Mouse (Mus musculus): ENCODE data around the gene Fbxo21.

DNA sequence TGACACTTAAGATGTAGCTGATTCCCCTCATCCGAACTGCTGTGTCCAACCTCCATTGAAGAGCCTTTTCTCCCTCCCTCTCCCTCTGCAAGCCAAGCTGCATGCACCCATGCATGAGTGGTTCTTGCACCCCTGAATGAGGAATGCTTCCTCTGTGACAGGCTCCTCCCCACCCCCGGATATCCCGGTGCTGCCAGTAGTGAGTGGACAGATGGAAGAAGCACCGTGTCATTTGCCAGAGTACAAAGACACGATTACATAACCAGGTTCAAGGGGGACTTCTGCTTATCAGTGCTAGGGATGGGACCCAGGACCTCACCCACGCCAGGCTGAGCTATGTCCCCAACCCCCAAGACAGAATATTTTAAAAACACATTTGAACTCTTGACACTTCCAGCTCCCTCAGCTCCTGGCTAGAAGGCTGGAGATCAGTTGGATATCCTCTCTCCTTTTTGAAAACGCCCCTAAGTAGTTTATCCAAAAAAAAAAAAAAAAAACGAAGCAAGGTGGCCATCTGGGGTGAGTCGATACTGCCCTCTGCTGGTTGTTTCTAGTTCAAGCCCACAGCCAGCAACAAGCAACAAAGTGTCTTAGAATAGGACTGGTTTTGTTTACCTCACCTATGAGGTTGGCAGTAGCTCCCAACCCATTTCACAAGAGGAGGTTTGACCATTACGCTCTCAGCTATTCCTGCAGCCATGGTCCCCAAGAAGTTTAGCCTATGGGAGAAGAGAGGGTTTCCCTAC is 20.7 kb upstream of the Fbxo21 start:
- no peak for TF ChIP-seq POLR2A (IDR thresholded peaks at IDR 0.05; ENCODE audit: borderline replicate concordance, control insufficient read depth, low read depth, low read length)
- peak; percentile 58 for TF ChIP-seq CTCF (IDR thresholded peaks at IDR 0.05; ENCODE audit: control insufficient read depth, insufficient read depth, low read length)
